Mouse (Mus musculus): Measurements from ENCODE around the gene Ecsit. TPM values are rescaled to one million over a fixed set of nuclear protein-coding genes. Genes with fewer than 3 reads are reported as not detected.
"Not testable (repeated sequence)": the region's sequence is repeated elsewhere in the genome, so short reads cannot be mapped to it uniquely, and the experiment has no call there.

Gene Ecsit
- total RNA-seq, 2 experiments from 2014 or later: 70.8 to 78.5 TPM

GRCm38 (mm10) chr9:22089986-22090385 is 4.7 kb upstream of the Ecsit start:
- peak; percentile 51 for DNase-seq

DNA sequence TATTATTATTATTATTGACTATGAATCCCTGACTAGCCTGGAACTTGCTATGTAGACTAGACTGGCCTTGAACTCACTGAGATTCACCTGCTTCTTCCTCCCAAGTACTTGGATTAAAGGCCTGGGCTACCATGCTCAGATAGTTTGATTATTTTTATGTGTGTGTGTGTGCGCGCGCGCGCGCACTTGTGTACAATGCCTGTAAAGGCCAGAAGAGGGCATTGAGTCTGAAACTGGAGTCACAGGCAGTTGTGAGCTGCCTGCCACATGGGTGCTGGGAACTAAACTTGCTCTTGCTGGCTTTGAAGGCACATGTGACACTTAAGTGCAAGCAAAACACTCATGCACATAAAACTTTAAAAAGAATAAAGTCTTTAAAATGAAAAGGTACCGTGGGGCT is 4.0 kb upstream of the Ecsit start:
- no peak for DNase-seq

- no peak for DNase-seq
Observed at GRCm38 (mm10) chr9:22087034-22087618, 1.9 kb upstream of the Ecsit start.

GRCm38 (mm10) chr9:22086012-22086411 is 774 bp upstream of the Ecsit start:
- DNase-seq: no peak

DNA sequence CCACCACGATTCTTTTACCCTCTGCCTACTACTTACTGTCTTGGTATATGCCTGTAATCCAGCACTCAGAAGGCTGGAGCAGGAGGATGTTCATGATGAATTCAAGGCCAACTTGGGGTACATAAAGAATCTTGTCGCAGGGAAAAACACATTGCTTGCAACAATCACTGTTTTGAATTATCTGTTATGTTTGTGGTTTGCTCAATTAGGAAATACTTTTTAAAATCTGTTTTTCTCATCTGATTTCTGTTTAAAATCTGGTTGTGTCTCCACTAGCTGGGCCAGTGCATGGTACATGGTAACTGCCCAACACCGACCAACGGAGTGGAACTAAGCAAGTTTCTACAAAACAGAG is 594 bp downstream of the Ecsit start:
- no peak for DNase-seq

DNA sequence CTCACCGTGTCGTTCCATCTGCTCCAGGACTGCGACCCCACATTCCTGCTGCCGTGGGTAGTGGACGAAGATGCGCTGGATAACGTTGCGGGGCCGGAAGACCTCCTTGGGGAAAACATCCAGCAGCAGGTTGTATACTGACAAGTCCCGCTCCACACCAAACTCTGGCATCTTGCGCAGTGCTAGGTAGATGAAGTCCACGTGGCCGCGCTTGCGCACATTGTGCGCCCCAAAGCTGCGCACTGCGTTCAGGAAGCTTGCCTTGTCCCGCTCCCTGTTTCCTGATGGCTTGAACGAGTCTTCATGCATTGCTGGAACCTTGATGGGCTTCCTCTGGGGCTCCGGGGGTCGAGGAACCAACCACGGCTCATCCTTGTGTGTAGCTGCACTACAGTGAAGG is 9.0 kb downstream of the Ecsit start:
- DNase-seq: no peak

DNA sequence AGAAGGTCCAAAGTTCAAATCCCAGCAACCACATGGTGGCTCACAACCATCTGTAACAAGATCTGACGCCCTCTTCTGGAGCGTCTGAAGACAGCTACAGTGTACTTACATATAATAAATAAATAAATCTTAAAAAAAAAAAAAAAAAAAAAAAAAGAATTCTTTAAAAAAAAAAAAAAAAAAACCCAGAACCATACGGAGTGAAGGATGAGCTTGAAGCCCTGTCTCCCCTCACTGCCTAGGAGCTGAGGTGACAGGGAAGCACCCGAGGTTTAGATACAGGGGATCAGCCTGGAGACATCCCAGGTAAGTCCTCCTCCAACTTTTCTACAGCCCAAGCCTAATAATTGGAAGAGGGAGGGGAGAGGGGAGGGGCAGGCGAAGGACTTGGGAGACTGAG is 9.5 kb downstream of the Ecsit start:
- DNase-seq: not testable (repeated sequence)

DNA sequence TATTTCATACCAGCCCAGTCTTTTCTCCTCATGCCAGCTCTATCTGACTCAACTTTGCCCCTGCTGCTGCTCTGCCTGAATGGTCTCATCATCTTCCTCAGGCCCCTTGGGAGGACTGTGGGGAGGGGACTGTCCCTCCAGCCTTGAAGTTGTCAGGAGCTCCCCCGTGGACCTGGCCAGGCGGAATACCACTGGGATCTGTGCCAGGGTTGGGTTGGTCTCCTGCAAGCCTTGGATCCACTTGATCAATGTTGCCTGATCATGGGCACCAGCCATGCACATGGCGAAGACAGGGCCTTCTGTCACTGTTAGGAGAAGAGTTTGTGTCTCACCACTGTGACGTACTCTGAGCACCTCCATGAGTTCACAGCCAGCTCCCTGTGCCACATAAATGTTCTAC is 13.0 kb downstream of the Ecsit start:
- peak; percentile 19 for DNase-seq

GRCm38 (mm10) chr9:22070791-22071573 is 14.3 kb downstream of the Ecsit start, which contains the start of the genes Gm49318 and Zfp653:
TSS of gene Gm49318 (minus strand) at chr9:22071259.
TSS of gene Zfp653 (minus strand) at chr9:22071376.
- DNase-seq: peak; percentile 97

GRCm38 (mm10) chr9:22069881-22070553 is 15.2 kb downstream of the Ecsit start:
- DNase-seq: no peak

GRCm38 (mm10) chr9:22067195-22067594 is 18.0 kb downstream of the Ecsit start:
- DNase-seq: no peak

GRCm38 (mm10) chr9:22066433-22066832 is 18.8 kb downstream of the Ecsit start:
- DNase-seq: peak; percentile 83

- no peak for DNase-seq
Observed at GRCm38 (mm10) chr9:22065642-22066041, 19.6 kb downstream of the Ecsit start.

- DNase-seq: no peak
Observed at GRCm38 (mm10) chr9:22064341-22064740, 20.9 kb downstream of the Ecsit start.

- DNase-seq: no peak
Observed at GRCm38 (mm10) chr9:22061339-22061738, 23.9 kb downstream of the Ecsit start.

DNA sequence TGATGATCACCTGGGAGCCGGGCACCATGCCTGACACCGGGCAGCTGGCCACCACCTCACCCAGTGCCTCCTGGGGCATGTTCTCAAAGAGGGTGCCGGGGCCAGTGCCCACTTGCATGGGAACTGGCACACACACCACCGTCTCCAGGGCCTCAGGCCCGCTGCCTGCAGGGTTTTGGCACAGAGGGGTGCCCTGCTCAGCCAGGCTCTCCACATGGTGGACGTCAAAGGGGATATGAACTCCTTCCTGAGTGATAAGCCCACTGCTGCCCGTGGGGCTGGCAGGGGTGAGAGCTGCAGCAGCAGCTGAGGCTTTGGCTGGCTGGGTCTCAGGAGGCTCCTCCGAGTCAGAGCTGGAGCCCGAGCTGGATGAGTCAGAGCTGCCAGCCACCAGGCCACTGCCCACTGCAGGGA is 27.2 kb downstream of the Ecsit start:
- peak; percentile 63 for DNase-seq

- DNase-seq: no peak
Observed at GRCm38 (mm10) chr9:22057031-22057517, 28.2 kb downstream of the Ecsit start.

- no peak for DNase-seq
Observed at GRCm38 (mm10) chr9:22056303-22056910, 28.8 kb downstream of the Ecsit start.

DNA sequence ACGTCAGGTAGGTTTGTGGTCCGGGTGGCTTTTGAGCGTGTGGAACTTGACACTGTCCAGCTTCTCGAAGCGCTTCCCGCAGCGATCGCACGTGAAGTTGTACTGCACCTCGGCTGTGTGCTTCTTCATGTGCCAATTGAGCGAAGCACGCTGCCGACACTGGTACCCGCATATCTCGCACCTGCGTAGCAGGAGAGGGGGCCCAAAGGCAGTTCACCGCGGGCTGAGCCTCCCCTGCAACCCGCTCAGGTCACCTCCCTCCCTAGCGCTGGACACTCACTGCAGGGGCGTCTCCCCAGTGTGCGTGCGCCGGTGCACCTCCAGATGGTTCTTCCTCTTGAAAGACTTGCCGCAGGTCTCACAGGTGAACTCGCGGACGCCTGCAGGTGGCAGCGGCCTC is 29.5 kb downstream of the Ecsit start:
- no peak for DNase-seq

GRCm38 (mm10) chr9:22054411-22055076 is 30.7 kb downstream of the Ecsit start:
- DNase-seq: peak; percentile 84

- DNase-seq: peak; percentile 23
Observed at GRCm38 (mm10) chr9:22053657-22054056, 31.6 kb downstream of the Ecsit start.

DNA sequence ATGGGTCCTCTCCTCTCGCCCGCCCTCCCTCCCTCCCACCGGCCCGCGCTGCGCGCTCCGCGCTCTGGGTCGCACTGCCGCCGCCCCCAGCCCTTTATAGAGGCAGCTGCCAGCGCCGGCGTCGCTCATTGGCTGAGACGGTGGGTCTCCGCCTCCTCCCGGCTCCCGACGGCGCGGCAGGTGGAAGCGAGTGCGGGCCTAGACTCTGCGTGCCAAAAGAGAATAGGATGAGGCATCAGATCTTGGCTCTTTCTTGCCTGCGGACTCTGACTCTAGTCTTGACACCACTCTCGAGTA is 33.3 kb downstream of the Ecsit start, which contains the start of gene Elavl3:
Gene Elavl3, minus strand, starts transcription at position 66 of the 297 bp plus-strand sequence.
- peak; percentile 17 for DNase-seq
